Mouse (Mus musculus) embryonic facial prominence, embryonic 13.5 days (tissue): Measurements from ENCODE around the gene Sik1. TPM values are rescaled to one million over a fixed set of nuclear protein-coding genes. Genes with fewer than 3 reads are reported as not detected.

Experiments
- ATAC-seq: fragments of 200-750 bp; cut with Nextera tagmentation; 2 replicates; pipeline ENCODE4 v1.8.0; 2017; ENCODE audit warnings: low read depth; ENCODE audit not compliant: insufficient number of reproducible peaks, insufficient read depth, low FRiP score, low TSS enrichment
- H3K27ac ChIP-seq: fragments of 300-500 bp; sonication (generic); 2 replicates; pipeline ENCODE4 v1.5.1; 2015; ENCODE audit warnings: moderate library complexity, mild to moderate bottlenecking, inconsistent platforms
- H3K27me3 ChIP-seq: fragments of 300-500 bp; sonication (generic); 2 replicates; pipeline ENCODE4 v1.6.1; 2015; ENCODE audit warnings: mild to moderate bottlenecking, inconsistent platforms
- H3K36me3 ChIP-seq: fragments of 300-500 bp; sonication (generic); 2 replicates; pipeline ENCODE4 v1.6.1; 2015; ENCODE audit warnings: mild to moderate bottlenecking, inconsistent platforms
- H3K4me1 ChIP-seq: fragments of 300-500 bp; sonication (generic); 2 replicates; pipeline ENCODE4 v1.6.1; 2015; ENCODE audit warnings: inconsistent platforms
- H3K4me2 ChIP-seq: fragments of 300-500 bp; sonication (generic); 2 replicates; pipeline ENCODE4 v1.6.1; 2015; ENCODE audit warnings: moderate library complexity, mild to moderate bottlenecking, inconsistent platforms
- H3K4me3 ChIP-seq: fragments of 300-500 bp; sonication (generic); 2 replicates; pipeline ENCODE4 v1.5.1; 2015; ENCODE audit warnings: mild to moderate bottlenecking, inconsistent platforms
- H3K9ac ChIP-seq: fragments of 300-500 bp; sonication (generic); 2 replicates; pipeline ENCODE4 v1.6.1; 2015; ENCODE audit warnings: mild to moderate bottlenecking, inconsistent platforms
- H3K9me3 ChIP-seq: fragments of 300-500 bp; sonication (generic); 2 replicates; pipeline ENCODE4 v1.6.1; 2016; ENCODE audit warnings: inconsistent platforms
- WGBS: fragments of 180-500 bp; shearing (Covaris S2); methylation state at CpG from one replicate; pipeline ENCODE4 v1.1.7; 2015; ENCODE audit warnings: mixed read lengths; 5-methylcytosine and 5-hydroxymethylcytosine counted together
- polyA plus RNA-seq: library from polyadenylated mRNA; unstranded; fragments of >200 nt; fragmentation: Nextera tagmentation; extraction: Ambion mirVana; gene quantifications from 2 replicates; pipeline ENCODE4 v1.2.1, GENCODE M21; 2015

Sik1 gene
- 15.6 and 17.1 TPM in 2 replicates for polyA plus RNA-seq

DNA sequence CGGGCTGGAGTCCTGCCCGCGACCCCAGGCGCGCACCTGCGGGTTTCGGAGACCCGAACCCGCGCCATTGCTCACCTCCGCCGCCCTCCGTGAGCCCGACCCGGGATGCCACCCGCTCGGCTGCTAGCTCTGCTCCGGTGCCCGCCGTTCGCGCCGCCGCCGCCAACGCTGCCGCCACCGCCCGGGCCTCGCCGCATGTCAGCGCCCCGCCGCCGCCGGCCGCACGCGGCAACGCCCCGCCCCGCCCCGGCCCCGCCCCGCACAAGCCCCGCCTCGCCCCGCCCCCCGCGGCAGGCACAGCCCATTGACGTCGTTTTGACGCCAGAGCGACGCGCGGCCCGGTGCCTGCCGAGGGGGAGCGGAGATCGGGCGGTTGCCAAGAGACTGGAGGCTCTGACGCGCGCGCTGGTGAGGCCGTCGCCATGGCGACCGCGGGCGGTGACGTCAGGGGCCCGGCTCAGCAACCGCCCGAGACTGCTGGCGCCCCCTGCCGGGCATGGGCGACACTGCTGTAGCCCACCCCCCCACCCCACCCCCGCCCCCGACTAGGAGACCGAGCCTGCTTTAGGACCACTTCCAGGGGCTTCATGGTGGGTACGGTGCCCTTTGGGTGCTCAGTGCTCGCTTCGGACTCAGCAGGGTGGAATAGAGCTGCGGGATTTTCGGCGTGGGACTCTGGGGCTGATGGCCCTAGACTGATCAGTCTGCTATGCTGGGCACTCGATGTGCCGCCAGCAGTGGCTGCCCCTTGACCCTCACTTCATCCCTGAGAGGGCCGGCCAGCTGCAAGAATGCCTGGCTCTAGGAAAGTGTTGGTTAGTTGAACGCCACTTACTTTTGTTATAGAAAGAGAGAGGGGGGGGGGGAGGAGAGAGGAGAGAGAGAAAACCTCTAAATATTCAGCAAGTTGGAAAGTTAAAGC is at the start of gene Sik1:
Gene Sik1, minus strand, starts transcription at position 208 of the 922 bp plus-strand sequence.
- peak; percentile 88 for ATAC-seq
- peak within 1 kb of the TSS; percentile 89 for H3K9ac ChIP-seq
- H3K36me3 ChIP-seq = peaks cover 6% of the 10 kb centered on the region
- H3K4me1 ChIP-seq = peaks cover 38% of the 10 kb centered on the region
- no peaks in the 10 kb centered on the region for H3K27me3 ChIP-seq
- H3K4me2 ChIP-seq = peak within 1 kb of the TSS; percentile 94
- H3K4me3 ChIP-seq = peak within 1 kb of the TSS; percentile 88
- H3K9me3 ChIP-seq = no peaks in the 10 kb centered on the region
- under 1% methylated on average over 90 of the region's 92 CpGs for WGBS
- peak within 1 kb of the TSS; percentile 85 for H3K27ac ChIP-seq

DNA sequence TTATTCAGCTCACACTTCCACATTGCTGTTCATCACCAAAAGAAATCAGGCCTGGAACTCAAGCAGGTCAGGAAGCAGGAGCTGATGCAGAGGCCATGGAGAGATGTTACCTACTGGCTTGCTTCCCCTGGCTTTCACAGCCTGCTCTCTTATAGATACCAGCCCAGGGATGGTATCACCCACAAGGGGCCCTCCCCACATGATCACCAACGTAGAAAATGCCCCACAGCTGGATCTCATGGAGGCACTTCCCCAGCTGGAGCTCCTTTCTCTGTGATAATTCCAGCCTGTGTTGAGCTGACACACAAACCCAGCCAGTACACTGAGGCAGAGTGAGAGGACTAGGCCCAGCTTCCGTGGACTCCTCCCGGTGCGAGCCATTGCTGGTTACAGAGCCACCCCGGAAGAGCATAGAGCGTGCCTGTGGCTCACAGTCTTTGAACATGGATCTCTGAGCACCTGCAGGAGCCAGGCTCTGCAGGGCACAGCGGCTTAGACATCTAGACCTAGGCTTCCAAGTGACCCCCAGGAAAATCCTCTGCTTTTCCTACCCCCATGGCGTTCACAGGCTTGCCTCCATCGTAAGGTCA is 49.7 kb upstream of the Sik1 start:
- ATAC-seq = no peak
- WGBS = 81% methylated on average over 9 of the region's 9 CpGs
- Histone ChIP-seq H3K4me1 (no peaks in the 10 kb centered on the region), H3K27ac (no peak overlapping the region), H3K27me3 (no peaks in the 10 kb centered on the region), H3K36me3 (no peaks in the 10 kb centered on the region), H3K9me3 (no peaks in the 10 kb centered on the region), H3K4me3 (no peak overlapping the region), H3K9ac (no peak overlapping the region), H3K4me2 (no peak overlapping the region)

- Histone ChIP-seq H3K4me1 (no peaks in the 10 kb centered on the region), H3K9me3 (no peaks in the 10 kb centered on the region), H3K27ac (no peak overlapping the region), H3K36me3 (no peaks in the 10 kb centered on the region), H3K9ac (no peak overlapping the region), H3K4me2 (no peak overlapping the region), H3K27me3 (no peaks in the 10 kb centered on the region), H3K4me3 (no peak overlapping the region)
- WGBS = 93% methylated on average over 7 of the region's 7 CpGs
- ATAC-seq = no peak
Observed at GRCm38 (mm10) chr17:31904036-31904435, 48.4 kb upstream of the Sik1 start.

DNA sequence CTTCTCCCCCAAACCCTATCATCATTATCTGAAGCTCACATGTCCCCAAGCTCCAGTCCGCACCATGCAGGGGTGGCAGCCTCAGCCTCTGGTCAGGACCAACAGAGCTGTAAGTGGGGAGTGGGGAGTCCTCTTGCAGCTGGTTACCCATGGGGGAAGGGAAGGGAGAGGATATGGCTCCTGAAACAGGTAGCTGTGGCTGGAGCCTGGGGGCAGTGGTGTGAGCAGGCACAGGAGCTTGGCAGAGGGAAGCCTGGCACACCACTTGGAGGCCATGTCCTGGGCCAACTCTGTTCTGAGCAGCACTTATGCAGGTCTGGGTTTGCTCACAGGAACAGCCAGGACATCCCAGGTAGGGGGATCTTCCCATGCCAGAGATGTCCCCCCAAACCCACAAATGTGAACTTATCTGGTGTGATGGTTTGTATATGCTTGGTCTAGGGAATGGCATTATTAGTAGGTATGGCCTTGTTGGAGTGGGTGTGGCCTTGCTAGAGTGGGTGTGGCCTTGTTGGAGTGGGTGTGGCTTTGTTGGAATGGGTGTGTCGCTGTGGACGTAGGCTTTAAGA is 47.1 kb upstream of the Sik1 start:
- Histone ChIP-seq H3K4me2 (no peak overlapping the region), H3K4me3 (no peak overlapping the region), H3K27ac (no peak overlapping the region), H3K27me3 (no peaks in the 10 kb centered on the region), H3K4me1 (no peaks in the 10 kb centered on the region), H3K9me3 (no peaks in the 10 kb centered on the region), H3K9ac (no peak overlapping the region), H3K36me3 (no peaks in the 10 kb centered on the region)
- WGBS = 86% methylated on average over 3 of the region's 3 CpGs
- ATAC-seq = no peak

GRCm38 (mm10) chr17:31901461-31902204 is 46.0 kb upstream of the Sik1 start:
- no peak overlapping the region for H3K4me2 ChIP-seq
- H3K27ac ChIP-seq = no peak overlapping the region
- no peak for ATAC-seq
- no peaks in the 10 kb centered on the region for H3K27me3 ChIP-seq
- H3K4me3 ChIP-seq = no peak overlapping the region
- H3K9me3 ChIP-seq = no peaks in the 10 kb centered on the region
- 73% methylated on average over 11 of the region's 11 CpGs for WGBS
- no peaks in the 10 kb centered on the region for H3K36me3 ChIP-seq
- H3K4me1 ChIP-seq = 0 out of 2 replicates have a peak, but pooled peaks cover 5% of the 10 kb centered on the region
- H3K9ac ChIP-seq = no peak overlapping the region

DNA sequence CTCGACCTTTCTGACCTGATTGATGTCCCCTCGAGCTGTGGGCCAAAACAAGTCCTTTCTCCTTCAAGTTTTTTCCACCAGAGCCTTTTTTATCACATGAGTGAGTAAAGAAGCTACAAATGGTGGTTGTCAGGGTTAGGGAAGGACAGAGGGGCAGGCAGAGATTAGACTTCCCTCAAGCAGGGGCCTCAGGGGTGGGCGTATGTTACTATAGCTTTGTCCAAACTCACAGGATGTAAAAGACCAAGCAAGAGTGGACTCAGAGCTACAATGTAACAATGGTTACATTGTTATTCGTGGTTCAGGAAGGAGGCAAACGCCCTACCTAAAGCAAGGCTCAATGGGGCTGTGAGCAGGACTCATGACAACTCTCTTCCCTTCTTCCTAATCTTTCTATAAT is 43.3 kb upstream of the Sik1 start:
- ATAC-seq = no peak
- no peak overlapping the region for H3K4me3 ChIP-seq
- no peaks in the 10 kb centered on the region for H3K36me3 ChIP-seq
- no peaks in the 10 kb centered on the region for H3K9me3 ChIP-seq
- no peak overlapping the region for H3K9ac ChIP-seq
- H3K27me3 ChIP-seq = no peaks in the 10 kb centered on the region
- 45% methylated on average over 5 of the region's 5 CpGs for WGBS
- no peak overlapping the region for H3K4me2 ChIP-seq
- 0 out of 2 replicates have a peak, but pooled peaks cover 5% of the 10 kb centered on the region for H3K4me1 ChIP-seq
- H3K27ac ChIP-seq = no peak overlapping the region

GRCm38 (mm10) chr17:31897186-31897793 is 41.7 kb upstream of the Sik1 start:
- Histone ChIP-seq H3K36me3 (no peaks in the 10 kb centered on the region), H3K4me1 (peaks cover 20% of the 10 kb centered on the region), H3K27me3 (no peaks in the 10 kb centered on the region), H3K27ac (peak overlapping the region; percentile 29), H3K9ac (no peak overlapping the region), H3K4me3 (no peak overlapping the region), H3K9me3 (no peaks in the 10 kb centered on the region), H3K4me2 (no peak overlapping the region)
- 77% methylated on average over 4 of the region's 4 CpGs for WGBS
- ATAC-seq = no peak

- 69% methylated on average over 3 of the region's 3 CpGs for WGBS
- H3K4me1 ChIP-seq = peaks cover 24% of the 10 kb centered on the region
Observed at GRCm38 (mm10) chr17:31896751-31897150, 41.1 kb upstream of the Sik1 start.

GRCm38 (mm10) chr17:31896311-31896710 is 40.7 kb upstream of the Sik1 start:
- no peaks in the 10 kb centered on the region for H3K36me3 ChIP-seq
- peaks cover 28% of the 10 kb centered on the region for H3K4me1 ChIP-seq
- no peak overlapping the region for H3K4me3 ChIP-seq
- H3K4me2 ChIP-seq = no peak overlapping the region
- H3K9ac ChIP-seq = no peak overlapping the region
- ATAC-seq = no peak
- no peaks in the 10 kb centered on the region for H3K9me3 ChIP-seq
- 88% methylated on average over 7 of the region's 7 CpGs for WGBS
- H3K27me3 ChIP-seq = no peaks in the 10 kb centered on the region
- H3K27ac ChIP-seq = no peak overlapping the region

More at GRCm38 (mm10) chr17:31896751-31897150, 41.1 kb upstream of the Sik1 start:
- H3K4me3 ChIP-seq = no peak overlapping the region
- no peak overlapping the region for H3K4me2 ChIP-seq
- H3K9me3 ChIP-seq = no peaks in the 10 kb centered on the region
- H3K9ac ChIP-seq = no peak overlapping the region
- peak overlapping the region; percentile 29 for H3K27ac ChIP-seq
- no peaks in the 10 kb centered on the region for H3K27me3 ChIP-seq
- no peak for ATAC-seq
- H3K36me3 ChIP-seq = no peaks in the 10 kb centered on the region

GRCm38 (mm10) chr17:31893371-31894060 is 37.9 kb upstream of the Sik1 start:
- whole genome bisulfite sequencing = 58% methylated on average over 5 of the region's 5 CpGs
- no peaks in the 10 kb centered on the region for H3K9me3 ChIP-seq
- ATAC-seq = no peak
- no peaks in the 10 kb centered on the region for H3K36me3 ChIP-seq
- H3K4me3 ChIP-seq = no peak overlapping the region
- peak overlapping the region; percentile 74; the same call in 1 of the 2 replicates for H3K27ac ChIP-seq
- no peak overlapping the region for H3K4me2 ChIP-seq
- H3K27me3 ChIP-seq = no peaks in the 10 kb centered on the region
- no peak overlapping the region for H3K9ac ChIP-seq
- H3K4me1 ChIP-seq = peaks cover 47% of the 10 kb centered on the region
